Mouse (Mus musculus) midbrain, postnatal 0 days (tissue): ENCODE measurements around the gene Dnajc6. TPM values are rescaled to one million over a fixed set of nuclear protein-coding genes. Genes with fewer than 3 reads are reported as not detected.

Experiments
- ATAC-seq: fragments of 200-750 bp; cut with Nextera tagmentation; 2 replicates; pipeline ENCODE4 v1.8.0; 2017; ENCODE audit warnings: moderate number of reproducible peaks, mild to moderate bottlenecking, moderate TSS enrichment, moderate library complexity; ENCODE audit not compliant: low FRiP score
- DNase-seq: peaks from one replicate; pipeline ENCODE4 v3.0.0-alpha.2; 2015; ENCODE audit warnings: low spot score
- H3K27ac ChIP-seq: fragments of 300-500 bp; sonication (generic); 2 replicates; pipeline ENCODE4 v1.5.1; 2014; ENCODE audit warnings: low read depth, mild to moderate bottlenecking, low read length, mixed read lengths
- H3K27me3 ChIP-seq: fragments of 300-500 bp; sonication (generic); 2 replicates; pipeline ENCODE4 v1.6.1; 2014; ENCODE audit warnings: low read length, control low read depth, mixed read lengths; ENCODE audit not compliant: insufficient read depth
- H3K36me3 ChIP-seq: fragments of 300-500 bp; sonication (generic); 2 replicates; pipeline ENCODE4 v1.6.1; 2014; ENCODE audit warnings: low read length, control low read depth, mixed read lengths; ENCODE audit not compliant: insufficient read depth
- H3K4me1 ChIP-seq: fragments of 300-500 bp; sonication (generic); 2 replicates; pipeline ENCODE4 v1.6.1; 2014; ENCODE audit warnings: mild to moderate bottlenecking, control low read depth, antibody characterized with exemption, low read length, mixed read lengths; ENCODE audit not compliant: insufficient read depth
- H3K4me2 ChIP-seq: fragments of 300-500 bp; sonication (generic); 2 replicates; pipeline ENCODE4 v1.6.1; 2014; ENCODE audit warnings: low read depth, mild to moderate bottlenecking, low read length, mixed read lengths; ENCODE audit not compliant: poor library complexity, severe bottlenecking
- H3K4me3 ChIP-seq: fragments of 300-500 bp; sonication (generic); 2 replicates; pipeline ENCODE4 v1.5.1; 2014; ENCODE audit warnings: low read depth, mild to moderate bottlenecking, low read length, moderate library complexity
- H3K9ac ChIP-seq: fragments of 300-500 bp; sonication (generic); replicated peaks from 2 replicates; pipeline ENCODE4 v1.6.1; 2014; ENCODE audit warnings: mild to moderate bottlenecking, low read length, moderate library complexity, mixed read lengths; ENCODE audit not compliant: poor library complexity, severe bottlenecking
- H3K9me3 ChIP-seq: fragments of 300-500 bp; sonication (generic); 2 replicates; pipeline ENCODE4 v1.6.1; 2016; ENCODE audit warnings: low read length, control low read depth
- CTCF ChIP-seq: IDR thresholded peaks from 2 replicates; pipeline ENCODE4 v1.5.1; 2016; ENCODE audit warnings: antibody characterized with exemption, mild to moderate bottlenecking
- WGBS: fragments of 180-500 bp; shearing (Covaris S2); extraction: QIAGEN DNeasy Blood & Tissue Kit; methylation state at CpG from one replicate; pipeline ENCODE4 v1.1.7; 2014; 5-methylcytosine and 5-hydroxymethylcytosine counted together
- polyA plus RNA-seq: library from polyadenylated mRNA; unstranded; fragments of >200 nt; fragmentation: Nextera tagmentation; extraction: Ambion mirVana; gene quantifications from 2 replicates; pipeline ENCODE4 v1.2.1, GENCODE M21; 2015
- total RNA-seq: library from RNA; depleted of rRNA; stranded (reverse); fragments of >200 nt; gene quantifications from 2 replicates; pipeline ENCODE4 v1.2.3, GENCODE M21; 2014

Dnajc6 gene
- total and polyA plus RNA-seq, 2 experiments from 2014 or later, result 79.0 to 225 TPM

DNA sequence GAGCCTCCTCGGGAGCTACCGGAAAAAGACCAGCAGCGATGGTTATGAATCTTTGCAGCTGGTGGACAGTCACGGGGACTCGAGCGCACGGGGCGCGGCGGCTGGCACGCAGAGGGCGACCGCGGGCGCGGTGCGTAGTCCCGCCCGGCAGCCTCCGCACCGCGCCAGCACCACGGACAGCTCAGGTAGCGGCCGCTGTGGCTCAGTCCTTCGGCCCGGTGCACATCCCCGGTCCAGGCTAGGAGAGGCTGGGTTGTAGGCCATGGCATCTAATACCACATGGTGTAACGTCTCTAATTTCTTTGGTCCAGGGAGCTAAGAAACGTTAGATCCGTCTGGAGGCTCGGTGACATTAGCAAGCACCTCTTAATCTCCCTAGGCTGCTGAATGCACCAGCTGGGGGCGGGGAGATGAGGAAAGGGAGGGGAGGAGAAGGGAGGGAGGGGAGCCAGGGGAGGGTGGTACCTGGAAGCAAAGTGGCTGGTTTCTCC lies 54.3 kb downstream of the Dnajc6 start:
- peak overlapping the region; percentile 67 for H3K4me3 ChIP-seq
- no peaks in the 10 kb centered on the region for H3K27me3 ChIP-seq
- H3K4me2 ChIP-seq, result peak overlapping the region; percentile 69
- peaks cover 10% of the 10 kb centered on the region; the same call in 1 of the 2 replicates for H3K4me1 ChIP-seq
- DNase-seq (peak; percentile 63), ATAC-seq (peak; percentile 81)
- peak overlapping the region; percentile 91 for H3K27ac ChIP-seq
- WGBS, result under 1% methylated on average over 33 of the region's 33 CpGs
- no peaks in the 10 kb centered on the region for H3K9me3 ChIP-seq
- H3K36me3 ChIP-seq, result no peaks in the 10 kb centered on the region
- H3K9ac ChIP-seq, result peak overlapping the region; percentile 83
- TF ChIP-seq CTCF, result no peak

DNA sequence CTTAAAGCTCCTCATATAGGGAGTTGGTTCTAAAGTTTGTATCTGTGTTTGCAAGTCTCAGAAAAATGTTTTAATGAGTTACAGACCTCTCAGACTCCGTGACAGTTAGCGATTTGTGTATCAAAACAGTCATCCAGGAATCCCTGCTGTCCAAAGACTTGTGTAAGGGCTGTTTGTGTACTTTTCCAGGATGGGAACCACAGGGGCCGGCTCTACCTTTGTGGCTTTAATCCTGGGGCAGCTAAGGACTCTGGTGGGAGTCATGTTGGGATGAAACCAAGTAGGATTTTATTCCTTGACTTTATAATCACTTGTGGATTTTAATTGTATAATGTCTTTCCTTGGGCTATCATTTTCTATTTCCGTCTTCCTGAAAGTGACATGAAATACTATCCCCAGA lies 55.0 kb downstream of the Dnajc6 start:
- no peak overlapping the region for H3K27ac ChIP-seq
- TF ChIP-seq CTCF, result no peak
- peaks cover 10% of the 10 kb centered on the region; the same call in 1 of the 2 replicates for H3K4me1 ChIP-seq
- no peaks in the 10 kb centered on the region for H3K27me3 ChIP-seq
- no peak for ATAC-seq
- H3K4me3 ChIP-seq, result peak overlapping the region; percentile 67
- H3K9me3 ChIP-seq, result no peaks in the 10 kb centered on the region
- no peak for DNase-seq
- no peak overlapping the region for H3K9ac ChIP-seq
- peak overlapping the region; percentile 69 for H3K4me2 ChIP-seq
- H3K36me3 ChIP-seq, result no peaks in the 10 kb centered on the region
- 10% methylated on average over 4 of the region's 4 CpGs for WGBS

DNA sequence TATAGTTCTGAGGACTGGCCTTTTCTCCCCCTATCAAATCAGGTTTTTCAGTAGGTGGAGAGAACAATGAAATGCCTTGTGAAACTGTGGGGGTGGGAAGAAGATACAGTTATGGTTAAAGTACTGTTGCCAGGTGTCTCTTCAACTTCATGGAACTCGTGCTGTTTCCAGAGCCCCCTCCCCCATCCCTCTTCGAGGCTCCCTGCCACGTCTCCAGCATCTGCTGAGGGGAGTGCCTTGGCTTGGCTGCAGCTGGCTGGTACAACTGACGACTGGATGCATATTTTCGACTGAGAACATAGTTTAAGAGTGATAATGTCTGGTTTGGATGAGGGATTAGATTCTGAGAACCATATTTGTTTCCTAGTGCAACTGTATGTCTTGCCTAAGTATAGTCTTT lies 55.9 kb downstream of the Dnajc6 start:
- no peak for TF ChIP-seq CTCF
- Histone ChIP-seq H3K9ac (no peak overlapping the region), H3K4me1 (peaks cover 10% of the 10 kb centered on the region; the same call in 1 of the 2 replicates), H3K27me3 (no peaks in the 10 kb centered on the region), H3K9me3 (no peaks in the 10 kb centered on the region), H3K4me3 (no peak overlapping the region), H3K4me2 (peak overlapping the region; percentile 69), H3K27ac (no peak overlapping the region), H3K36me3 (no peaks in the 10 kb centered on the region)
- no peak for ATAC-seq
- 12% methylated on average over 5 of the region's 5 CpGs for WGBS
- no peak for DNase-seq

DNA sequence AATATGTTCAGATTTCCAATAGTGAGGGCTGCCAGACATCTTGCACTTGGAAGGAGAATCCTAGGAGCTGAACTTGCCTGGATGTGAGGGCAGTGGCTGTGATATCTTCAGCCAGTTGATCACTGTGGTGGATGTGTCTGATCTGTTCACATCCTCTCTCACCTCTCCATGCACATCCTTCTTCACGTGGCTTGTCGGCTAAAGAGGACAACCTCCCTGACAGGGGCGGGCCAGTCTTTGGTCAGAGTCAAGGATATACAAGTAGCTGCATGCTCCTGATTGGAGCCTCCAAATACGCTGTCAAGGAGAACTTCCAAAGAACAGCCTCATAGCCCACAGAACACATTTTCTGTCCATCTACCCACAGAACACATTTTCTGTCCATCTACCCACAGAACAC lies 58.6 kb downstream of the Dnajc6 start:
- Histone ChIP-seq H3K4me1 (peaks cover 10% of the 10 kb centered on the region; the same call in 1 of the 2 replicates), H3K36me3 (no peaks in the 10 kb centered on the region), H3K9ac (no peak overlapping the region), H3K27me3 (no peaks in the 10 kb centered on the region), H3K4me3 (no peak overlapping the region), H3K27ac (no peak overlapping the region), H3K9me3 (no peaks in the 10 kb centered on the region), H3K4me2 (no peak overlapping the region)
- ATAC-seq (no peak), DNase-seq (no peak)
- WGBS, result 86% methylated on average over 4 of the region's 4 CpGs
- no peak for TF ChIP-seq CTCF

DNA sequence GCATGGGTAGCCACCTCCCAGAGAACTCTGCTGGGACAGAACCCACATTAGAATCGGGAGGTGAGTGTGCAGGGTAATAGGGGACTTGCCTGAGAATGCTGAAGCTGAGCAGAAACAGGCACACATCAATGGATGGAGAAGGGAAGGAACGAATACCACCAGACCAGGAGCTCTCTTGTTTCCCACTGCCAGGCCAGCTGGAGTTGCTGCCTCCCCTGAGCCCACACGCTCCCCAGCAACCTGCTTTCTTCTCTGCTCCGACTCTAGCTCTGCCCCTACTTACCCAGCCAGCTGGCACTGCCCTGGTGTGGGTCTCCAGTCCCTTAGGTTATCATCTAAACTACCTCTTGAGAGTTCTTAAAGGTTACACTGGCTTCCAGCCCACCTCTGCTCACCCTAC lies 63.7 kb downstream of the Dnajc6 start:
- H3K36me3 ChIP-seq, result no peaks in the 10 kb centered on the region
- H3K27me3 ChIP-seq, result no peaks in the 10 kb centered on the region
- H3K4me2 ChIP-seq, result no peak overlapping the region
- no peak overlapping the region for H3K9ac ChIP-seq
- ATAC-seq (no peak), DNase-seq (no peak)
- no peak overlapping the region for H3K27ac ChIP-seq
- no peak overlapping the region for H3K4me3 ChIP-seq
- TF ChIP-seq CTCF, result no peak
- no peaks in the 10 kb centered on the region for H3K9me3 ChIP-seq
- H3K4me1 ChIP-seq, result no peaks in the 10 kb centered on the region
- 69% methylated on average over 4 of the region's 4 CpGs for WGBS

DNA sequence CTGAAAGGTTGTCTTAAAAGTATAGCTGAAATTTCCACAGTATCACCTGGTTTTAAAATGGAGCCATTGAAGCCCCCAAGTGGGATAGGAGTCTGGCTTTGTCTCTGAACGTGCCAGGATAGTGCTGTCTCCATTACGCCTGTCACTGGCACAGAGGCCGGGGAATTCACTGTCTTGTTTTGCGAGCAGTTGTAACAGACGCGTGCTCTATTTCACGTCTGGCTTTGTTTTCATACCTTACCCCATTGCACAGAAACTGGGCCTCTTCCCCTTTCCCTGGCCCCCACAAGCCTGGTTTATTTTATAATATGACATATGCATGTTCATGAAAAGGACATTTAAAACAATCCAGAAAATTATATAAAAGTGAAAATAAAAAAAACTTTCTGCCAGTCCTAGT lies 66.4 kb downstream of the Dnajc6 start:
- no peaks in the 10 kb centered on the region for H3K27me3 ChIP-seq
- no peak overlapping the region for H3K9ac ChIP-seq
- H3K4me3 ChIP-seq, result no peak overlapping the region
- TF ChIP-seq CTCF, result no peak
- no peaks in the 10 kb centered on the region for H3K9me3 ChIP-seq
- no peak for ATAC-seq
- H3K27ac ChIP-seq, result no peak overlapping the region
- no peak for DNase-seq
- no peaks in the 10 kb centered on the region for H3K36me3 ChIP-seq
- WGBS, result 82% methylated on average over 7 of the region's 7 CpGs
- H3K4me1 ChIP-seq, result no peaks in the 10 kb centered on the region
- no peak overlapping the region for H3K4me2 ChIP-seq
